Mouse (Mus musculus) hindbrain, embryonic 11.5 days (tissue): Measurements from ENCODE around the gene Hist1h3e. TPM values are rescaled to one million over a fixed set of nuclear protein-coding genes. Genes with fewer than 3 reads are reported as not detected.
A peak's percentile ranks its signal among the peaks of the same experiment; 100 is the strongest.
"Not testable (repeated sequence)": the region's sequence is repeated elsewhere in the genome, so short reads cannot be mapped to it uniquely, and the experiment has no call there.

Experiments used
- ATAC-seq: fragments of 200-750 bp; cut with Nextera tagmentation; 2 replicates; pipeline ENCODE4 v1.8.0; 2017; ENCODE audit warnings: mild to moderate bottlenecking, moderate TSS enrichment, moderate library complexity; ENCODE audit not compliant: low FRiP score
- DNase-seq: peaks from one replicate; pipeline ENCODE4 v3.0.0-alpha.2; 2015; ENCODE audit warnings: low spot score
- H3K27ac ChIP-seq: fragments of 300-500 bp; sonication (generic); 2 replicates; pipeline ENCODE4 v1.5.1; 2014; ENCODE audit warnings: mild to moderate bottlenecking, low read depth, low read length
- H3K27me3 ChIP-seq: fragments of 300-500 bp; sonication (generic); 2 replicates; pipeline ENCODE4 v1.6.1; 2014; ENCODE audit warnings: mild to moderate bottlenecking, low read length, moderate library complexity, mixed read lengths; ENCODE audit not compliant: control insufficient read depth, insufficient read depth
- H3K36me3 ChIP-seq: fragments of 300-500 bp; sonication (generic); 2 replicates; pipeline ENCODE4 v1.6.1; 2014; ENCODE audit warnings: mild to moderate bottlenecking, low read length, moderate library complexity, mixed read lengths; ENCODE audit not compliant: control insufficient read depth, insufficient read depth
- H3K4me1 ChIP-seq: fragments of 300-500 bp; sonication (generic); replicated peaks from 2 replicates; pipeline ENCODE4 v1.6.1; 2014; ENCODE audit warnings: low read length, mixed read lengths; ENCODE audit not compliant: control insufficient read depth, insufficient read depth
- H3K4me2 ChIP-seq: fragments of 300-500 bp; sonication (generic); replicated peaks from 2 replicates; pipeline ENCODE4 v1.6.1; 2014; ENCODE audit warnings: mild to moderate bottlenecking, low read depth, low read length
- H3K4me3 ChIP-seq: fragments of 300-500 bp; sonication (generic); 2 replicates; pipeline ENCODE4 v1.5.1; 2014; ENCODE audit warnings: low read depth, low read length
- H3K9ac ChIP-seq: fragments of 300-500 bp; sonication (generic); 2 replicates; pipeline ENCODE4 v1.6.1; 2014; ENCODE audit warnings: low read depth, low read length
- H3K9me3 ChIP-seq: fragments of 300-500 bp; sonication (generic); 2 replicates; pipeline ENCODE4 v1.6.1; 2016; ENCODE audit warnings: low read length; ENCODE audit not compliant: control insufficient read depth
- WGBS: fragments of 180-500 bp; shearing (Covaris S2); extraction: QIAGEN DNeasy Blood & Tissue Kit; methylation state at CpG from one replicate; pipeline ENCODE4 v1.1.7; 2014; 5-methylcytosine and 5-hydroxymethylcytosine counted together
- polyA plus RNA-seq: library from polyadenylated mRNA; unstranded; fragments of >200 nt; fragmentation: Nextera tagmentation; extraction: Ambion mirVana; gene quantifications from 2 replicates; pipeline ENCODE4 v1.2.1, GENCODE M21; 2014

Hist1h3e gene
- polyA plus RNA-seq, 1 experiment from 2014 or later = 6.9 TPM

GRCm38 (mm10) chr13:23550761-23551145, 11.4 kb downstream of the Hist1h3e start:
- no peaks in the 10 kb centered on the region for H3K27me3 ChIP-seq
- H3K9me3 ChIP-seq = no peaks in the 10 kb centered on the region
- H3K4me1 ChIP-seq = no peaks in the 10 kb centered on the region
- H3K9ac ChIP-seq = peak overlapping the region; percentile 58
- no peaks in the 10 kb centered on the region for H3K36me3 ChIP-seq
- DNase-seq (peak; percentile 61), ATAC-seq (no peak)
- peak overlapping the region; percentile 43 for H3K4me2 ChIP-seq
- peak overlapping the region; percentile 34 for H3K4me3 ChIP-seq
- peak overlapping the region; percentile 84 for H3K27ac ChIP-seq
- 7% methylated on average over 3 of the region's 3 CpGs for WGBS

- DNase-seq (no peak), ATAC-seq (no peak)
- Histone ChIP-seq H3K9me3 (no peaks in the 10 kb centered on the region), H3K4me3 (no peak overlapping the region), H3K9ac (no peak overlapping the region), H3K4me2 (no peak overlapping the region), H3K27me3 (no peaks in the 10 kb centered on the region), H3K27ac (no peak overlapping the region; the same call in 1 of the 2 replicates), H3K36me3 (no peaks in the 10 kb centered on the region), H3K4me1 (no peaks in the 10 kb centered on the region)
- 76% methylated on average over 5 of the region's 5 CpGs for WGBS
These were observed 15.5 kb downstream of the Hist1h3e start for GRCm38 (mm10) chr13:23546694-23547093.

GRCm38 (mm10) chr13:23544787-23545120, 17.4 kb downstream of the Hist1h3e start:
- not testable (repeated sequence) for H3K36me3 ChIP-seq, H3K9me3 ChIP-seq, H3K4me1 ChIP-seq, H3K27ac ChIP-seq, ATAC-seq, H3K9ac ChIP-seq, H3K27me3 ChIP-seq, DNase-seq
- Histone ChIP-seq H3K4me2 (peak overlapping the region; percentile 32; the same call in 1 of the 2 replicates), H3K4me3 (peak overlapping the region; percentile 39)
- 0% methylated on average over 3 of the region's 14 CpGs for WGBS

- Histone ChIP-seq H3K4me1 (no peaks in the 10 kb centered on the region), H3K27ac (peak within 1 kb of the TSS; percentile 86), H3K9ac (peak within 1 kb of the TSS; percentile 64)
These were observed 18.0 kb downstream of the Hist1h3e start, which contains the start of gene Hist1h3f for GRCm38 (mm10) chr13:23543965-23544786. Hist1h3f (plus strand) TSS chr13:23544052.

GRCm38 (mm10) chr13:23542999-23543607, 19.1 kb downstream of the Hist1h3e start, which contains the start of gene Hist1h2bh:
Hist1h2bh (minus strand) TSS chr13:23543392.
- DNase-seq = peak; percentile 77
- peak within 1 kb of the TSS; percentile 64 for H3K9ac ChIP-seq
- H3K27ac ChIP-seq = peak within 1 kb of the TSS; percentile 86
- under 1% methylated on average over 24 of the region's 42 CpGs for WGBS
- not testable (repeated sequence) for H3K4me1 ChIP-seq, H3K9me3 ChIP-seq, H3K27me3 ChIP-seq, H3K36me3 ChIP-seq
- peak within 1 kb of the TSS; percentile 40 for H3K4me3 ChIP-seq
- H3K4me2 ChIP-seq = peak within 1 kb of the TSS; percentile 67
- ATAC-seq = peak; percentile 93

More at GRCm38 (mm10) chr13:23543965-23544786, 18.0 kb downstream of the Hist1h3e start, which contains the start of gene Hist1h3f:
- H3K4me3 ChIP-seq = peak within 1 kb of the TSS; percentile 40
- H3K9me3 ChIP-seq = no peaks in the 10 kb centered on the region
- H3K36me3 ChIP-seq = no peaks in the 10 kb centered on the region
- peak; percentile 88 for DNase-seq
- ATAC-seq = peak; percentile 94
- H3K27me3 ChIP-seq = no peaks in the 10 kb centered on the region
- H3K4me2 ChIP-seq = peak within 1 kb of the TSS; percentile 67
- under 1% methylated on average over 14 of the region's 45 CpGs for WGBS

- peak overlapping the region; percentile 74 for H3K27ac ChIP-seq
- H3K9me3 ChIP-seq, H3K36me3 ChIP-seq, H3K27me3 ChIP-seq, ATAC-seq, H3K4me1 ChIP-seq: not testable (repeated sequence)
- 9% methylated on average over 3 of the region's 3 CpGs for WGBS
- peak overlapping the region; percentile 40 for H3K4me3 ChIP-seq
- H3K4me2 ChIP-seq = peak overlapping the region; percentile 57
- peak overlapping the region; percentile 64 for H3K9ac ChIP-seq
- peak; percentile 39 for DNase-seq
These were observed 19.8 kb downstream of the Hist1h3e start for GRCm38 (mm10) chr13:23542225-23542980.

- WGBS = 95% methylated on average over 3 of the region's 3 CpGs
- DNase-seq (no peak), ATAC-seq (no peak)
- Histone ChIP-seq H3K27me3 (no peaks in the 10 kb centered on the region), H3K27ac (no peak overlapping the region), H3K4me1 (0 out of 2 replicates have a peak, but pooled peaks cover 2% of the 10 kb centered on the region), H3K9ac (no peak overlapping the region), H3K9me3 (no peaks in the 10 kb centered on the region), H3K36me3 (no peaks in the 10 kb centered on the region), H3K4me3 (no peak overlapping the region), H3K4me2 (no peak overlapping the region)
These were observed 20.7 kb downstream of the Hist1h3e start for GRCm38 (mm10) chr13:23541497-23541896.

GRCm38 (mm10) chr13:23539821-23540220, 22.3 kb downstream of the Hist1h3e start:
- H3K27me3 ChIP-seq, H3K9me3 ChIP-seq, DNase-seq, H3K27ac ChIP-seq, H3K4me2 ChIP-seq, H3K9ac ChIP-seq, H3K4me1 ChIP-seq, H3K4me3 ChIP-seq, H3K36me3 ChIP-seq, ATAC-seq: not testable (repeated sequence)
- 76% methylated on average over 1 of the region's 1 CpGs for WGBS
